Mouse (Mus musculus): Measurements from ENCODE around the gene Rab37.

The Rab37 gene

GRCm38 (mm10) chr11:115164341-115164975 is 73.2 kb downstream of the Rab37 start:
- DNase-seq (ENCODE audit: low read depth in 1 of 2, low spot score in 2 of 2) = no peak

GRCm38 (mm10) chr11:115164976-115165374 is 73.7 kb downstream of the Rab37 start:
- no peak for DNase-seq (ENCODE audit: low read depth in 1 of 2, low spot score in 2 of 2)

GRCm38 (mm10) chr11:115166776-115167175 is 75.5 kb downstream of the Rab37 start:
- no peak for DNase-seq (ENCODE audit: low read depth in 1 of 2, low spot score in 2 of 2)

GRCm38 (mm10) chr11:115167631-115168249 is 76.5 kb downstream of the Rab37 start:
- no peak for DNase-seq (ENCODE audit: low read depth in 1 of 2, low spot score in 2 of 2)

GRCm38 (mm10) chr11:115169430-115169829 is 78.2 kb downstream of the Rab37 start:
- DNase-seq (ENCODE audit: low read depth in 1 of 2, low spot score in 2 of 2) = no peak

- no peak for DNase-seq (ENCODE audit: low read depth in 1 of 2, low spot score in 2 of 2)
Measured at GRCm38 (mm10) chr11:115171125-115171524, 79.9 kb downstream of the Rab37 start.

- DNase-seq (ENCODE audit: low read depth in 1 of 2, low spot score in 2 of 2) = no peak
Measured at GRCm38 (mm10) chr11:115172825-115173287, 81.6 kb downstream of the Rab37 start.

- no peak for DNase-seq (ENCODE audit: low read depth in 1 of 2, low spot score in 2 of 2)
Measured at GRCm38 (mm10) chr11:115173549-115174339, 82.5 kb downstream of the Rab37 start.

GRCm38 (mm10) chr11:115176399-115177190 is 85.4 kb downstream of the Rab37 start:
- no peak for DNase-seq (ENCODE audit: low read depth in 1 of 2, low spot score in 2 of 2)

GRCm38 (mm10) chr11:115177559-115178195 is 86.4 kb downstream of the Rab37 start:
- DNase-seq (ENCODE audit: low read depth in 1 of 2, low spot score in 2 of 2) = no peak

GRCm38 (mm10) chr11:115178766-115179165 is 87.5 kb downstream of the Rab37 start:
- no peak for DNase-seq (ENCODE audit: low read depth in 1 of 2, low spot score in 2 of 2)

GRCm38 (mm10) chr11:115179191-115179590 is 88.0 kb downstream of the Rab37 start:
- no peak for DNase-seq (ENCODE audit: low read depth in 1 of 2, low spot score in 2 of 2)

- no peak for DNase-seq (ENCODE audit: low read depth in 1 of 2, low spot score in 2 of 2)
Measured at GRCm38 (mm10) chr11:115179881-115180280, 88.7 kb downstream of the Rab37 start.

- DNase-seq (ENCODE audit: low read depth in 1 of 2, low spot score in 2 of 2) = peak in 1 of 2 experiments; percentile 78
Measured at GRCm38 (mm10) chr11:115181913-115182638, 90.8 kb downstream of the Rab37 start.

- DNase-seq (ENCODE audit: low read depth in 1 of 2, low spot score in 2 of 2) = no peak
Measured at GRCm38 (mm10) chr11:115184973-115185372, 93.7 kb downstream of the Rab37 start.

- DNase-seq (ENCODE audit: low read depth in 1 of 2, low spot score in 2 of 2) = peak; percentile 92 to 95
Measured at GRCm38 (mm10) chr11:115187224-115187639, 96.0 kb downstream of the Rab37 start, which contains the start of gene Tmem104. Gene Tmem104, plus strand, starts transcription at chr11:115187487.

GRCm38 (mm10) chr11:115187693-115188092 is 96.5 kb downstream of the Rab37 start, which contains the start of gene Nat9:
Gene Nat9, minus strand, starts transcription at chr11:115187859.
- DNase-seq (ENCODE audit: low read depth in 1 of 2, low spot score in 2 of 2) = no peak

- DNase-seq (ENCODE audit: low read depth in 1 of 2, low spot score in 2 of 2) = peak; percentile 57 to 77
Measured at GRCm38 (mm10) chr11:115188539-115189231, 97.5 kb downstream of the Rab37 start.

- DNase-seq (ENCODE audit: low read depth in 1 of 2, low spot score in 2 of 2) = peak; percentile 45 to 50
Measured at GRCm38 (mm10) chr11:115189304-115189703, 98.1 kb downstream of the Rab37 start.

Measured in monocyte, adult 2 months (primary cell).